Comparison of ENCODE assay signal across 8 mouse cellular contexts in genomic region chr13:99092279-99092930, GRCm38 (mm10).
DNase-seq lines count a peak whose midpoint lies in the region; ATAC-seq and TF ChIP-seq lines count a peak whose summit lies in the region.
"Had no signal": no experiment of that assay in that cellular context is flagged by ENCODE, and none has a peak within 500 bp of the region (broad histone marks: within the 10 kb centered on the region; RNA-seq: fewer than 3 reads in every experiment).

No protein-coding gene starts in this region.

- H3K4me1 ChIP-seq in embryonic facial prominence, embryonic 14.5 days (ENCODE audit: control insufficient read depth, insufficient read depth, low read length) = peaks cover 12% of the 10 kb centered on the region; the same call in 1 of the 2 replicates
- peaks cover 22% of the 10 kb centered on the region for H3K4me1 ChIP-seq in hindbrain, embryonic 14.5 days (replicated peaks; ENCODE audit: control insufficient read depth, insufficient read depth, low read length)
- peaks cover 5% of the 10 kb centered on the region for H3K4me1 ChIP-seq in liver, embryonic 16.5 days (ENCODE audit: control insufficient read depth, low read depth, low read length)
- 0 out of 2 replicates have a peak, but pooled peaks cover 2% of the 10 kb centered on the region for H3K4me1 ChIP-seq in stomach, postnatal 0 days (replicated peaks; ENCODE audit: control insufficient read depth, insufficient read depth)

- H3K4me3 ChIP-seq in embryonic facial prominence, embryonic 14.5 days (ENCODE audit: low read depth, low read length) = no peak overlapping the region
- H3K4me3 ChIP-seq in hindbrain, embryonic 14.5 days (replicated peaks; ENCODE audit: low read length) = no peak overlapping the region
- H3K4me3 ChIP-seq in liver, embryonic 16.5 days (ENCODE audit: low read depth, low read length) = no peak overlapping the region
- H3K4me3 ChIP-seq in stomach, postnatal 0 days (ENCODE audit: low read depth, low read length) = no peak overlapping the region

- no peak for TF ChIP-seq CTCF in stomach, postnatal 0 days (IDR thresholded peaks at IDR 0.05; ENCODE audit: low read depth)

- intact Hi-C loops in left cerebral cortex, postnatal 36 days (cut with DNase I) = loop anchor here (2.0 to 5.0 kb wide), 2 partner anchors 166 to 220 kb away; partner anchors contain the start of gene Tnpo1

- no peak overlapping the region for H3K9ac ChIP-seq in embryonic facial prominence, embryonic 14.5 days (ENCODE audit: low read depth, low read length)
- H3K9ac ChIP-seq in hindbrain, embryonic 14.5 days = no peak overlapping the region
- no peak overlapping the region for H3K9ac ChIP-seq in liver, embryonic 16.5 days (ENCODE audit: low read depth, low read length)
- no peak overlapping the region for H3K9ac ChIP-seq in stomach, postnatal 0 days (ENCODE audit: low read length)

- ATAC-seq in embryonic facial prominence, embryonic 14.5 days (ENCODE audit: low read depth) = no peak
- no peak for ATAC-seq in hindbrain, embryonic 14.5 days (ENCODE audit: low FRiP score)
- peak; percentile 42; the same call in 1 of the 2 replicates for ATAC-seq in liver, embryonic 16.5 days (ENCODE audit: low read depth)
- no peak; the same call in 1 of the 2 replicates for ATAC-seq in stomach, postnatal 0 days (ENCODE audit: low FRiP score, low TSS enrichment)

- H3K4me2 ChIP-seq in embryonic facial prominence, embryonic 14.5 days (ENCODE audit: low read depth, low read length) = no peak overlapping the region
- H3K4me2 ChIP-seq in hindbrain, embryonic 14.5 days (replicated peaks) = no peak overlapping the region
- H3K4me2 ChIP-seq in liver, embryonic 16.5 days (ENCODE audit: low read depth, low read length) = peak overlapping the region; percentile 34
- no peak overlapping the region for H3K4me2 ChIP-seq in stomach, postnatal 0 days (replicated peaks; ENCODE audit: low read depth)

- 38% methylated on average over 14 of the region's 14 CpGs for WGBS in embryonic facial prominence, embryonic 14.5 days
- 35% methylated on average over 14 of the region's 14 CpGs for WGBS in hindbrain, embryonic 14.5 days
- 53% methylated on average over 14 of the region's 14 CpGs for WGBS in liver, embryonic 16.5 days (ENCODE audit: insufficient replicate concordance)
- 41% methylated on average over 14 of the region's 14 CpGs for WGBS in stomach, postnatal 0 days

- DNase-seq in adipocyte (ENCODE audit: low spot score) = peak; percentile 87
- peak; percentile 58 for DNase-seq in embryonic facial prominence, embryonic 14.5 days (ENCODE audit: low spot score)
- DNase-seq in hindbrain, embryonic 14.5 days (ENCODE audit: low spot score) = no peak
- DNase-seq in stomach, postnatal 0 days (ENCODE audit: low spot score) = no peak
- no peak for DNase-seq in cerebellum, adult 9-10 months
- no peak for DNase-seq in left cerebral cortex, postnatal 36 days (ENCODE audit: low spot score in 2 of 2)

- no peaks in the 10 kb centered on the region for H3K27me3 ChIP-seq in embryonic facial prominence, embryonic 14.5 days (replicated peaks; ENCODE audit: control insufficient read depth, insufficient read depth, low read length)
- H3K27me3 ChIP-seq in hindbrain, embryonic 14.5 days (ENCODE audit: control insufficient read depth, insufficient read depth, low read length) = no peaks in the 10 kb centered on the region
- H3K27me3 ChIP-seq in liver, embryonic 16.5 days (ENCODE audit: control insufficient read depth, insufficient read depth, low read depth, low read length) = no peaks in the 10 kb centered on the region
- H3K27me3 ChIP-seq in stomach, postnatal 0 days (ENCODE audit: control insufficient read depth, insufficient read depth, low read length) = no peaks in the 10 kb centered on the region

- TF ChIP-seq EP300 in stomach, postnatal 0 days (optimal IDR thresholded peaks at IDR 0.05) = no peak

- no peak overlapping the region; the same call in 1 of the 2 replicates for H3K27ac ChIP-seq in embryonic facial prominence, embryonic 14.5 days (replicated peaks; ENCODE audit: low read depth, low read length)
- H3K27ac ChIP-seq in hindbrain, embryonic 14.5 days = peak overlapping the region; percentile 66
- peak overlapping the region; percentile 33; the same call in 1 of the 2 replicates for H3K27ac ChIP-seq in liver, embryonic 16.5 days (ENCODE audit: low read length)
- 0 out of 2 replicates have a peak overlapping the region, but pooled peaks have one; percentile 13 for H3K27ac ChIP-seq in stomach, postnatal 0 days (replicated peaks)
- H3K27ac ChIP-seq: macrophage had no signal

- H3K9me3 ChIP-seq in embryonic facial prominence, embryonic 14.5 days (ENCODE audit: control insufficient read depth, low read length) = no peaks in the 10 kb centered on the region
- H3K9me3 ChIP-seq in hindbrain, embryonic 14.5 days (ENCODE audit: control insufficient read depth, low read length) = no peaks in the 10 kb centered on the region
- no peaks in the 10 kb centered on the region for H3K9me3 ChIP-seq in liver, embryonic 16.5 days (replicated peaks; ENCODE audit: control insufficient read depth, low read length)
- no peaks in the 10 kb centered on the region for H3K9me3 ChIP-seq in stomach, postnatal 0 days (ENCODE audit: control insufficient read depth, low read length)

- H3K36me3 ChIP-seq in embryonic facial prominence, embryonic 14.5 days (ENCODE audit: control insufficient read depth, insufficient read depth, low read length) = no peaks in the 10 kb centered on the region
- no peaks in the 10 kb centered on the region for H3K36me3 ChIP-seq in hindbrain, embryonic 14.5 days (replicated peaks; ENCODE audit: control insufficient read depth, insufficient read depth)
- H3K36me3 ChIP-seq in liver, embryonic 16.5 days (ENCODE audit: control insufficient read depth, insufficient read depth) = no peaks in the 10 kb centered on the region
- no peaks in the 10 kb centered on the region for H3K36me3 ChIP-seq in stomach, postnatal 0 days (ENCODE audit: control insufficient read depth, insufficient read depth, low read length)

Comparison
In these comparisons a context has a peak if more than half of its experiments do, and no peak if none do; other contexts are left out.
1. DNase-seq: peak in adipocyte (single experiment) and embryonic facial prominence, embryonic 14.5 days (single experiment); none in hindbrain, embryonic 14.5 days (single experiment), stomach, postnatal 0 days (single experiment), cerebellum, adult 9-10 months (single experiment) and left cerebral cortex, postnatal 36 days (0 of 2).